Mouse (Mus musculus): ENCODE measurements at regions not wholly inside any gene's neighbourhood (a gene's known extent, or its start where the extent isn't known, plus 50 kb on each side); places are given as distances from the start of the nearest gene placed in this dataset.

DNA sequence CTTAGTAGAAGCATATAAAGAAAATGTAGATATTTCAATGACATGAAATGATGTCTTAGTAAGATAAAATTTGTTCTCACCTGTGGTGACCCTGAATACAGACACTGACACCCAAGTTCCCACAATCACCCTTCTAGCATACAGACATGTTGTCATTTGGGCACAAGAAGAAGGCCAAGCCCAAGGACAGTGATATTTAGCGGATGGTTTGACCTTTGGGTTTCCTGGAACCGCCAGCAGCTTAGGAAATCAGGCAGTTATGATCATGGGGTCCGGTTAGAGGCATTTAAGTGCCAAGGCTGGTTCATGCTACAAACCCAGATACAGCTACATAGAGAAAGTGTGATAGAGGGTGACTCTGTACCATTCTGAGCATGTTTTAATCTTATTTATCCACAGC, 310.2 kb upstream of the Gpc5 start:
- intact Hi-C loops (cut with DNase I), result no loop called here
- no peaks in the 10 kb centered on the region for H3K27me3 ChIP-seq (ENCODE audit: control insufficient read depth, insufficient read depth, low read length)
- no peak for DNase-seq
- no peak overlapping the region for H3K4me3 ChIP-seq
- TF ChIP-seq CTCF (IDR thresholded peaks at IDR 0.05), result no peak
- TF ChIP-seq POLR2A (IDR thresholded peaks at IDR 0.05; ENCODE audit: insufficient read depth, low read depth, low read length), result no peak
- TF ChIP-seq EP300 (IDR thresholded peaks at IDR 0.05; ENCODE audit: insufficient read depth, low read depth, low read length), result no peak
- H3K79me2 ChIP-seq (replicated peaks; ENCODE audit: control insufficient read depth, insufficient read depth, low read length), result no peaks in the 10 kb centered on the region
- H3K4me1 ChIP-seq (ENCODE audit: control insufficient read depth, insufficient read depth, low read length), result no peaks in the 10 kb centered on the region
- H3K36me3 ChIP-seq (ENCODE audit: control insufficient read depth, insufficient read depth, low read length), result no peaks in the 10 kb centered on the region
- H3K9ac ChIP-seq (ENCODE audit: low read depth, low read length), result no peak overlapping the region
- 81% methylated on average over 3 of the region's 3 CpGs for WGBS
- no peak overlapping the region for H3K27ac ChIP-seq

GRCm38 (mm10) chr14:114790946-114791830, 300.8 kb upstream of the Gpc5 start:
- Histone ChIP-seq H3K27ac (no peak overlapping the region), H3K27me3 (ENCODE audit: control insufficient read depth, insufficient read depth, low read length) (no peaks in the 10 kb centered on the region), H3K4me3 (no peak overlapping the region), H3K9ac (ENCODE audit: low read depth, low read length) (no peak overlapping the region), H3K36me3 (ENCODE audit: control insufficient read depth, insufficient read depth, low read length) (no peaks in the 10 kb centered on the region), H3K79me2 (replicated peaks; ENCODE audit: control insufficient read depth, insufficient read depth, low read length) (no peaks in the 10 kb centered on the region), H3K4me1 (ENCODE audit: control insufficient read depth, insufficient read depth, low read length) (no peaks in the 10 kb centered on the region)
- peak; percentile 8 to 53 for DNase-seq
- WGBS, result 19% methylated on average over 13 of the region's 13 CpGs
- no peak for TF ChIP-seq EP300 (IDR thresholded peaks at IDR 0.05; ENCODE audit: insufficient read depth, low read depth, low read length)
- TF ChIP-seq CTCF (IDR thresholded peaks at IDR 0.05), result peak; percentile 91
- intact Hi-C loops (cut with DNase I), result no loop called here

- TF ChIP-seq EP300 (IDR thresholded peaks at IDR 0.05; ENCODE audit: insufficient read depth, low read depth, low read length), result no peak
- TF ChIP-seq POLR2A (IDR thresholded peaks at IDR 0.05; ENCODE audit: insufficient read depth, low read depth, low read length), result no peak
- no peak for TF ChIP-seq CTCF (IDR thresholded peaks at IDR 0.05)
- H3K27me3 ChIP-seq (ENCODE audit: control insufficient read depth, insufficient read depth, low read length), result no peaks in the 10 kb centered on the region
- WGBS, result 50% methylated on average over 4 of the region's 4 CpGs
- H3K9ac ChIP-seq (ENCODE audit: low read depth, low read length), result no peak overlapping the region
- H3K27ac ChIP-seq, result no peak overlapping the region
- H3K79me2 ChIP-seq (replicated peaks; ENCODE audit: control insufficient read depth, insufficient read depth, low read length), result no peaks in the 10 kb centered on the region
- H3K4me1 ChIP-seq (ENCODE audit: control insufficient read depth, insufficient read depth, low read length), result no peaks in the 10 kb centered on the region
- H3K36me3 ChIP-seq (ENCODE audit: control insufficient read depth, insufficient read depth, low read length), result no peaks in the 10 kb centered on the region
- no peak overlapping the region for H3K4me3 ChIP-seq
- no peak for DNase-seq
- intact Hi-C loops (cut with DNase I), result no loop called here
Observed at GRCm38 (mm10) chr14:114791831-114792224, 300.2 kb upstream of the Gpc5 start.

GRCm38 (mm10) chr14:114804643-114805042, 287.4 kb upstream of the Gpc5 start:
- WGBS, result 89% methylated on average over 11 of the region's 11 CpGs
- Histone ChIP-seq H3K9ac (ENCODE audit: low read depth, low read length) (no peak overlapping the region), H3K79me2 (replicated peaks; ENCODE audit: control insufficient read depth, insufficient read depth, low read length) (no peaks in the 10 kb centered on the region), H3K36me3 (ENCODE audit: control insufficient read depth, insufficient read depth, low read length) (no peaks in the 10 kb centered on the region), H3K27ac (no peak overlapping the region), H3K4me1 (ENCODE audit: control insufficient read depth, insufficient read depth, low read length) (no peaks in the 10 kb centered on the region), H3K4me3 (no peak overlapping the region), H3K27me3 (ENCODE audit: control insufficient read depth, insufficient read depth, low read length) (no peaks in the 10 kb centered on the region)
- DNase-seq, result no peak
- no peak for TF ChIP-seq EP300 (IDR thresholded peaks at IDR 0.05; ENCODE audit: insufficient read depth, low read depth, low read length)
- intact Hi-C loops (cut with DNase I), result no loop called here

- WGBS, result 72% methylated on average over 2 of the region's 2 CpGs
Observed at GRCm38 (mm10) chr14:114808621-114809020, 283.4 kb upstream of the Gpc5 start.

DNA sequence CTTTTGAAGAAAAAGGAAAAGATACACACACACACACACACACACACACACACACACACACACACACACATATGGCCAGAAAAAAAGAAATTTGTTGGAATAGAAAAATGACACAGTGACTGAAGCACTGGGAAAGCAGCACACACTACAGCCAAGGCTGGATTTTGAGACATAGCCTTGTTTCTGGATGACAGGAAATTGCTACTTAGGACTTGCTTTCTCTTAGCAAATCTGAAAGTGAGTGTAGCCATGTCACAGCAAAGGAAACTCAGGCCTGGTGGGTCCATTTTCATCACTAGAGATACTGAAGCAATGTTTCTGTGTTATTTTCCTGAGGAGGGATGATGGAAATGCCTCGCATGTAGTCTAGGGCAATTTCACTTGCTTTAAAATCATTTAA, 271.3 kb upstream of the Gpc5 start:
- Histone ChIP-seq H3K4me1 (ENCODE audit: control insufficient read depth, insufficient read depth, low read length) (no peaks in the 10 kb centered on the region), H3K27me3 (ENCODE audit: control insufficient read depth, insufficient read depth, low read length) (no peaks in the 10 kb centered on the region), H3K27ac (no peak overlapping the region), H3K4me3 (no peak overlapping the region), H3K79me2 (replicated peaks; ENCODE audit: control insufficient read depth, insufficient read depth, low read length) (no peaks in the 10 kb centered on the region), H3K9ac (ENCODE audit: low read depth, low read length) (no peak overlapping the region), H3K36me3 (ENCODE audit: control insufficient read depth, insufficient read depth, low read length) (no peaks in the 10 kb centered on the region)
- TF ChIP-seq POLR2A (IDR thresholded peaks at IDR 0.05; ENCODE audit: insufficient read depth, low read depth, low read length) (no peak), CTCF (IDR thresholded peaks at IDR 0.05) (no peak), EP300 (IDR thresholded peaks at IDR 0.05; ENCODE audit: insufficient read depth, low read depth, low read length) (no peak)
- intact Hi-C loops (cut with DNase I), result no loop called here
- no peak for DNase-seq
- WGBS, result 33% methylated on average over 1 of the region's 1 CpGs

More at GRCm38 (mm10) chr14:114808621-114809020, 283.4 kb upstream of the Gpc5 start:
- H3K4me1 ChIP-seq (ENCODE audit: control insufficient read depth, insufficient read depth, low read length), result no peaks in the 10 kb centered on the region
- intact Hi-C loops (cut with DNase I), result no loop called here
- H3K27ac ChIP-seq, result no peak overlapping the region
- no peaks in the 10 kb centered on the region for H3K36me3 ChIP-seq (ENCODE audit: control insufficient read depth, insufficient read depth, low read length)
- TF ChIP-seq EP300 (IDR thresholded peaks at IDR 0.05; ENCODE audit: insufficient read depth, low read depth, low read length), result no peak
- no peak for TF ChIP-seq CTCF (IDR thresholded peaks at IDR 0.05)
- no peak for TF ChIP-seq POLR2A (IDR thresholded peaks at IDR 0.05; ENCODE audit: insufficient read depth, low read depth, low read length)
- H3K9ac ChIP-seq (ENCODE audit: low read depth, low read length), result no peak overlapping the region
- DNase-seq, result no peak
- H3K79me2 ChIP-seq (replicated peaks; ENCODE audit: control insufficient read depth, insufficient read depth, low read length), result no peaks in the 10 kb centered on the region
- H3K27me3 ChIP-seq (ENCODE audit: control insufficient read depth, insufficient read depth, low read length), result no peaks in the 10 kb centered on the region
- H3K4me3 ChIP-seq, result no peak overlapping the region

Measured in heart, adult 2 months (tissue).